Mouse (Mus musculus): Measurements from ENCODE around the gene Cib2. TPM values are rescaled to one million over a fixed set of nuclear protein-coding genes. Genes with fewer than 3 reads are reported as not detected.

The Cib2 gene
- polyA plus RNA-seq (2012): 2.3 and 2.9 TPM in 2 replicates

DNA sequence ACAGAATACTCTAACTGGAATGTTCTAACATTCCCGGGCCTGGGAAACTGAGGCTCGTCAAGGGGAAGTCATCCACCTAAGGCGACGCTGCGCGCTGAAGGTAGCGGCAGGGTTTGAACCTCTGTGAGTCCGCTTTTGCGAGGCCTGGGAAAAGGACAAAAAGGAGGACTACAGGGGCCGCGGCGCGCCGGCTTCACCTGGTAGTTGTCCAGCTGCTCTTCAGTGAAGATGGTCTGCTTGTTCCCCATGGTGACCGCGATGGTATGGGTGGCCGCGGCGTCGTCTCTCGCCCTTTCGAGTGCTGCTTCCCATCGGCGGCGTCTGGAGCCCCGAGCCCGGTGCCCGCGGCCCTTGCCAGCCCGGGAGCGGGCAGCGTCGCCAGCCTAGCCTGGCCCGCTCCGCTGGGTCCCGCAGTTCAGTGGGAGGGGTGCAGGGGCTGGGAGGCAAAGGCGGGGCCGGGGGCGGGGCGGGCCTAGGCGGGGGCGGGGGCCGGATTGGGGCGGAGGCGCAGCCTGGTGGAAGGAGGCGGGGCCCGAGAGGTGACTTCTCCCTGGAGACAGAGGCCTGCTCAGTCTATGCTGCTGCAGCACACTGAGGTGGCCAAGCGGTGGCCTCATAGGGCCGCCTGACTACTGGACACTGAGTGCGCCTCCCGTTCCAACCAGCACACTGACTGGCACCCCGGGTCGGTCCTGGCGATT is at the start of gene Cib2:
Gene Cib2, minus strand, starts transcription at position 448 of the 701 bp plus-strand sequence.

DNA sequence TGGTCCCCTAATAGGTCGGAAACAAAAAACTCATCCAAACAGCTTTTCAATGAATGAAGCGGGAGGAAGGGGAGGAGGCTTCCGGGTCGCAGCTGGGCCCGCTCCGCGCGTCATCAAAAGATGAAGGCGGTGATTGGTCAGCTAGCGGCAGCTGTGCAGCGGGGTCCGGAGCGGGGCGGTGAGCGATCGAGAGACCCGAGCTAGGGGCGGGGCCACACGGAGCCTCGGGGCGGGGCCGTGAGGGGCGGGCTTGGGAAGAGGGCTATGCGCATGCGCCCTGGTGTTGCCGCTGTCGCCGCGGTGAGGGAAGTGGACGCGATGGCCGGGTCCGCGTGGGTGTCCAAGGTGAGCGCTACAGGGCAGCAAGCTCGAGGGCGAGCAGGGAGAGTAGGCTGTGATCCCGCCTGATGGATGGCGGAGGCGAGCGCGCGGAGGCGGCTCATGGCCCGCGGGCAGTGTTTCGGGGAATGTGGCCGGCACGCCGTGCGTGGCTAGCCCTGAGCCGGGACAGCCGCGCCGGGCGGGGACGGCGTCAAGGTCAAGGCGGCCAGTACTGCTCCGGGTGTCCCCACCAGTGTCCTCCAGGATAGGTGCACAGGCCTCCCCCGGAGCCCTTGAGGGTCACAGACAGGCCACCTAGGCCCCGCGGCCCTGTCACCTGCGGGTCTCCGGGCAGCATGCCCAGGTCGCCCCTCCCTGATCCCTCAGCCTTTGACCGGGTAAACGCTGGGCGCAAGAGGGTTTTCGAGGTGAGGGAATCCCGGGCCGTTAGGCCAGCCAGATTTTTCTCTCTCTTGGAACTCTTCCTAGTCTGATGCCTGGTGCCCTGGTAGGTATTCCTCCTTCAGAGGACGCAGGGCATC is 26.4 kb upstream of the Cib2 start, which contains the start of gene Idh3a:
Gene Idh3a, plus strand, starts transcription at position 136 of the 863 bp plus-strand sequence.

GRCm38 (mm10) chr9:54538684-54539083 is 21.3 kb downstream of the Cib2 start, which contains the start of gene Sh2d7:
Gene Sh2d7, plus strand, starts transcription at chr9:54538984.

DNA sequence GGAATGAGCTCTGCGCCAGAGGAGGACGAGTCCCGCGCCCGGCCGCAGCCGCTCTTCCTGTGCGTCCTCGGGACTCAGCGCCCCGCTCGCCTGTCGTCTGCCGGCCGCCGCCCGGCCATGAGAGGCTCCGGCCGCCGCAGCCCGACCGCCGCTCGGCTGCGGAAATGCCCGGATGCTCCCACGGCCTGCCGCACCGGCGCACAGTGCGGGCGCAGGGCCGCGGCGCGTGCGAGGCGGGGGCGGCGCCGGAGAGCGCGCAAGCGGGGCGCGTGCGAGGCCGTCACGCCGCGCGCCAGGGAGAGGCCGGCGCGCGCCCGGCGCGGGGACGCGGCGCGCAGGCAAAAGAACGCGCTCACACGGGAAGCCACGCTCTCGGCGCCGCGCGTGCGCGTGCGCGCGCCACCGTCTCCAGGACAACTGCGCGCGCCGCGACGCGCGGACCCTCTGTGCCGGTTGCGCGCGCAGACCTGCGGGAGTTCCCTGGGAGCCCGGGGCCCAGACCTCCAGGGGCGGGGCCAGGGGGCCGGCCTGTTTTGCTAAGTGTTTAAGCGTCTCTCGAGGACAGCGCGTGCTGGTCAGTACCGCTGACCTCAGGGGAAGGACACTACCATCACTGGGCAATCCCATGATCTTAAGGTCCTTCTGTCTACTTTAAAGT is 58.4 kb downstream of the Cib2 start, which contains the start of gene Dmxl2:
Gene Dmxl2, minus strand, starts transcription at position 174 of the 658 bp plus-strand sequence.

Other genes starting within 250 kb of the Cib2 start
- gene Dmxl2, start 58.6 kb downstream of the Cib2 start, polyA plus RNA-seq (2012): 0.71 and 0.96 TPM in 2 replicates
- not detected in 2 replicates for gene Sh2d7, start 21.2 kb downstream of the Cib2 start, polyA plus RNA-seq (2012)
- 22.5 and 23.6 TPM in 2 replicates for gene Idh3a, start 26.1 kb upstream of the Cib2 start, polyA plus RNA-seq (2012)
- 0.28 and 0.32 TPM in 2 replicates for gene Acsbg1, start 101.7 kb upstream of the Cib2 start, polyA plus RNA-seq (2012)
- gene Dnaja4, start 138.7 kb upstream of the Cib2 start, polyA plus RNA-seq (2012): 4.2 and 5.9 TPM in 2 replicates
- gene Wdr61, start 174.3 kb upstream of the Cib2 start, polyA plus RNA-seq (2012): 18.5 and 20.0 TPM in 2 replicates
- not detected in 2 replicates for gene Crabp1, start 204.5 kb upstream of the Cib2 start, polyA plus RNA-seq (2012)

Data from megakaryocyte-erythroid progenitor cell, adult 5 weeks (primary cell).